Mouse (Mus musculus): ENCODE measurements around the gene Fez1.

Fez1 gene

DNA sequence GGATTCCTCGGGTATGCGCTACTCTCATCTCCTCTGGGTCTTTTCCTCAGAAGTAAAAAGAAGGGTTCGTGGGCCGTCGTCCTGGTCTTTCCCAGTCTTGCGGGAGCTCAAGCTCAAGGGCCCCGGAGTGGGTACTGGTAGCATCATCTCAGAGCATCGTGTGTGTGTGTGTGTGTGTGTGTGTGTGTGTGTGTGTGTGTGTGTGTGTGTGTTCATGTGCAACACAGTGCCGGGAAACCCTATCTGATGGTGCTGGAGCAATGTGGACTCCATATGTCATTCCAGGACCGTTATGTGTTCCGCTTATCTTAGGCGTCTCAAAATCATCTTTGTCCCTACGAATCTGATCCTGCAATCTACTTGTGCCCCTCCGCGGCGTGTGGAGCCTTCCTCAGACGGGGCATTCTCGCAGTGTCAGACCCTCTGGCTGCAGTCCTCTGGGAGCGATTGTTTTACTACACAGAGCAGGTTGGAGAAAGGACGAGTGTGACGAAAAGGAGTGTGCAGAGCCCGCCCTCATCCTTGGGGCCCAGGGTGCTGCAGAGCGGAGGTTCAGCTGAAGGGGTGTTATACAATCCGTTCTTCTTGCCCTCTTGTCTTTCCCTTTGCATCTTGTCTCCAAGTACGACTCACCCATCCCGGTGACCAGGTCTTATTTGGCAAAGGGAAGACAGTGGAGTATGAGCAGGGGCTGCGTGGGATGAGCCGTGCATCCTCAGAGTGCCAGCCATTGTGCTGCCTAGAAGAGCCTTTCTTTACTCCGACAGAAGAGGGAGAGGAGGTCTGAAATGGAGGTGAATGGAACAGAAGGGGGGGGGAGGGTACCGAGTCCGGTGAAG, 11.6 kb downstream of the Fez1 start:
- peak; percentile 30 to 43 for DNase-seq (ENCODE audit: low spot score in 2 of 2)

DNA sequence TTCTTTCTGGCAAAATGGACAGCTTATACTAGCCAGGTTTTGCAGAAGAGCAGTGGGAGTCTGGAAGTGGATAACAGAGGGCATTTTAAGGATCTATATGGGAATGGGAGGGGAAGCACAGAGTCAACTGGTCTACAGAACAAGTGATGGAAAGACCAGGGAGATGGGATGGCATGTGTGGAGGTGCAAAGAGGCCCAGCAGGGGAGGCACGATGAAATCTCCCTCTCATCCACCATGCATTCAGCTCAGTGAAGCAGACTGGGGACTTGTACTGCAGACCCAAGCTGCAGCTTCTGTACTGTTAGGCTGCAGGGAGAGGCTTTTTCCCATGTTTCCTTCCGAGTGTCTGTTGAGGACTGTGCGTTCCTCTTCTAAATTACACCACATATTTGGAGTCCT, 12.2 kb downstream of the Fez1 start:
- no peak for DNase-seq (ENCODE audit: low spot score in 2 of 2)

DNA sequence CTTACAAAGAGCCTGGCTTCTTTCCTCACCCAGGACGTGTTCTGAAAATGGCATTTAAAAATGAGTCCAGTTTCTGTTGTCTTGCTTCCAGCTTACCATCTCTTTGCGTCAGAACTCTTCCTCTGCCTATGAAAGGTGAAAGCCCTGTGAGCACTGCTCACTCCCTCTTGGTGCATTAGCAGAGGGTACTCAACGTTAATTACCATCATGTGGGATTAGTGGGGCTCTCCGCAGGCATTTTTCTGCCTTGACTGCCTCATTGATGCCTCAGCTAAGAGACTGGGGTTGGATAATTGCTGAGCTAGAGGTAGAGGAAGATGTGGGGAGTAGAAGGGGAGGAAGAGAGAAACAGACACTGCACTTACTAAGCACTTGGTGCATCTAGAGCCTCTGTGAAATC, 24.7 kb downstream of the Fez1 start:
- no peak for DNase-seq (ENCODE audit: low spot score in 2 of 2)

DNA sequence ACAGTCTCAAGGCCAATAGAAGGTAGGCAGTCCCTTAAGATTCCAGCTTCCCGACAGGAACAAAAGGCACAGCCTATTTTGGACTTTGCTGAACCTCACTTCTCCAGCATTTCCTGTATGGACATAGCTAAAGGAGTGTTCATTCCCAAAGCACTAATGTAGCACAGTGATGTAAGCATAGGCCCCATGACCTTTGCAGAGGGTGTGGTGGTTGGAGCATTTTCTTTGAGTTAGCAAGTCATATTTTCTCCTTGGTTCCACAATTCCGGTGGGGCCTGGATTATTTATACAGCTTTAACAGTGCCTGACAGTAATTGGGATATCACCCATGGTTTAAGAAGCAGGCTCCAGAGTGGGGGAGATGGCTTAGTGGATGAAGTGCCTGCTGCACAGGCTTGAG, 27.0 kb downstream of the Fez1 start:
- no peak for DNase-seq (ENCODE audit: low spot score in 2 of 2)

DNA sequence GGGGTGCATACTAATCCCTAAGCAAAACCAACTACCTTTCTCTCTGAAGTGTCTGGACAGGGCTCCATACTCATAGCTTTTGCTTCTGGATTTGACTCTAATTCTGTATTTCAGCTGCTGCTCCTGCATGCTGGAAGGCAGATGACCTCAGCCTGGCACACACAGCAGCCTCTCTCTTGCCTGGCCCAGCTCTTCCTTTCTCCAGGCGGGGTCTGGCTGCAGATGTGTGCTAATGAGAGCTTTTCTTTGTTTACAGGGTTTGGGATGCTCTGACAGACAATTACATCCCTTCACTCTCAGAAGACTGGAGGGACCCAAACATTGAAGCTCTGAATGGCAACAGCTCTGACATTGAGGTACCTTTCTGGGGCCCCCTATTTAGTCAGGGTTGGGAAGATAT, 28.4 kb downstream of the Fez1 start:
- DNase-seq (ENCODE audit: low spot score in 2 of 2), result peak in 1 of 2 experiments; percentile 32

DNA sequence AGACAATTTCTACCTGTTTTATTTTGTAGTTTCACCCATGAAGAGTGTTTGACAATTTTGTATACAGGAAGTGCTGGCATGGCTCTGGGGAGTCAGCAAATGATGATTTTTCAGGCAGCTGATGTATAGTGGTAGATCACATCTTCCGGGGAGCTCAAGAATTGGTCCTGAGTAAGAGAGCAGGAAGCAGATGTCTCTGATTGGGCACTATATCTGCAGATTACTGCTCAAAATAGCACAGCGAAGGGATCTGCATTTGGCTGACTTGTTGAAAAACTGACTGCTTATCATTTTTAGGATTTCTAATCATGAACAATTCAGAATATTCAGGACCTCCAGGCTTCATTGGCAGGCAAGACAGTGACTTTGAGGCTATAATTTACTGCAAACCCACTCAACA, 30.5 kb downstream of the Fez1 start:
- no peak for DNase-seq (ENCODE audit: low spot score in 2 of 2)

DNA sequence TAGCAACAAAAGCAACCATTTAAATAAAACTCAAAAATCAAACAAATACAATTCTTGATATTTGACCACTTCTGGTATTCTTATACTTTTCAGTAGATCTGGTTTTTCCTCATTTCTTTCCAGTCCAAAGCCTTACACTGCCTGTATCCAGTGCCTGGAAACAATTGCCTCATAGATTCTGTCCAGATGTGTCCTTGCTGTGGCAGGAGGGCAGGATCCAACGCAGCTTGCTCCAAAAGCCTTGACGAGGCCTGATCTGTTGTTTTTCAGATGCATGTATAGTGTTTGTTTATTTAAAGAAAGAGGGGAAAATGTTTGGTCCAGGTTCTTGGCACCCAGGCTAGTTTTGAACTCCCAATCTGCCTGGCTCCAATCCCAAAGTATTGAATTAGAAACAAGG, 34.7 kb downstream of the Fez1 start:
- DNase-seq (ENCODE audit: low spot score in 2 of 2), result no peak

DNA sequence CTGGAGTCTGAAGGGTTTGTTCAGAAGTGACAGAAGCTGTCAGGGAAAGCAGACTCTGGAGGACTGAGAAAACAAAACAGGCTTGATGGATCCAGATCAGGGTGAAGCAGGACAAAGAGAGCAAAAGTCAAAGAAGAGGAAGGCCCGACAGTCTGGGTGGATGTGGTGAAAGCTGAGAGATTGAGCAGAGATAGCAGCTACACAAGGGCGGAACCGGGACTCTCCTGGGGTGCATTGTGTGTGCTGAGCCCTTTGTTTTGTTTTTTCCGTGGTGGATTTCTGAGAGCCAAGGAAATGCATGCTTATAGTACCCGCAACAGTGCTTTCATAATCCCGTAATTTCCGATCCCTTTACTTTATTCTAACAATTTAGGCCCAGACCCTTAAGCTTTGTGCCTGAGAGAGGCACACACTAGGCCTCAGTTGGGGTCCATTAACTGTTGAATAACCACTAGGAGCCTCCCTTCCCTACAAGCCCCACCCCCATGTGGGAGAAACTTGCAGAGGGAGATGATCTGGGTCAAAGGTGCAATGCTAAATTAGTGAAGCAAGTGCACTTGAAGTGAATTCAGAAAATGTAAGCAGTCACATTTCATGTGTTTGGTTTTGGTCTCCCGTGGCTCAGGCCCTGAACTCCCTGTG, 35.9 kb downstream of the Fez1 start:
- no peak for DNase-seq (ENCODE audit: low spot score in 2 of 2)

DNA sequence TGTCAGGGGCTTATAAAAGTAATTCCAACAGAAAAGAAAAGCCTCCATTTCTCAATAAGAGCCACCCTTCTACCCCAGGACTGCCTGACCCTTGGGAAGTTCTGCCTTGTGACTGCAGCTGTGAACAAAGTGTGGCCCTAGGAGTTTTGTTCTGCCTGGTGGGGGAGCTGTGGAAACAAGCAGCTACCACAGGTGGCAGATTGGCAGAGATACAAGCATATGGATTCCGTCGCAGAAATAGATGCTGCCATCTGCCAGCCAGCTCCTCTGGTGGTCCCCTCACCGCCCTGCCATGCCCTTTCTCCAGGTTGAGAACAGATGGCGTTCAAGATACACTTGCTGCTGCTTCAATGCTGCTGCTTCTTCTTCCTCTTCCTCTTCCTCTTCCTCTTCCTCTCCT, 37.0 kb downstream of the Fez1 start:
- DNase-seq (ENCODE audit: low spot score in 2 of 2), result no peak

DNA sequence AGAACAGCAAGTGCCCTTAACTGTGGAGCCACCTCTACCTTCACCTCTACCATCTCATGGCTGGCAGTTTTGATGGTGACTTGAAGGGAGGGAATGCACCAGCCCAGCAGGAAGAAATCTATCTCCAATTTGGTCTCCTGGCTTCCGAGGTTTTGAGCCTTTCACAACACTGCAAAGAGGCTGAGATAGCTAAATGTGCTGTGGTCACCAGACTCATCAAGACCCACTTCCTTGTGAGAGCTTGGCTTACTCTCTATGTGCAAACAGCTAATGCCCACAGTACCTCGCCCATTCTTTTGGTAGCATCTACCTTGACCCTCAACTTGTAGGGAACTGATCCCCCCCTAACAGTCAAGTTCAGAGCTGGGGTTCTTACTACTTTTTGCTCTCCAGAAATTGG, 40.9 kb downstream of the Fez1 start:
- no peak for DNase-seq (ENCODE audit: low spot score in 2 of 2)

DNA sequence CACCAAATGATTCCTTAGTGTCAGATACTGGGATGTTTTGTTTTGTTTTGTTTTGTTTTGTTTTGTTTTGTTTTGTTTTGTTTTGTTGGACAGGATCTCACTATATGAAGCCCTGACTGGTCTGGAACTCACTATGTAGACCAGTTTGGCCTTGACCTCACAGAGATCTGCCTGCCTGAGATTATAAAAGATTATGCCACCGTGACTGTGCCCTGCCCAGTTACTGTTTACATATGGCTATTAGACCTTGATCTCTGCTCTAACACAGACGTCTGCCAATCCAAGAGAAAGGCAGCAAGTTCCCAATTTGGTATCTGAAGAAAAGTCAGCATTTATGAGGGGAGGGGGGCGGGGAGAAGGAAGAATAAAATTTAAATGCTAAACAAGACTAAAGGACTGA, 42.0 kb downstream of the Fez1 start:
- no peak for DNase-seq (ENCODE audit: low spot score in 2 of 2)

DNA sequence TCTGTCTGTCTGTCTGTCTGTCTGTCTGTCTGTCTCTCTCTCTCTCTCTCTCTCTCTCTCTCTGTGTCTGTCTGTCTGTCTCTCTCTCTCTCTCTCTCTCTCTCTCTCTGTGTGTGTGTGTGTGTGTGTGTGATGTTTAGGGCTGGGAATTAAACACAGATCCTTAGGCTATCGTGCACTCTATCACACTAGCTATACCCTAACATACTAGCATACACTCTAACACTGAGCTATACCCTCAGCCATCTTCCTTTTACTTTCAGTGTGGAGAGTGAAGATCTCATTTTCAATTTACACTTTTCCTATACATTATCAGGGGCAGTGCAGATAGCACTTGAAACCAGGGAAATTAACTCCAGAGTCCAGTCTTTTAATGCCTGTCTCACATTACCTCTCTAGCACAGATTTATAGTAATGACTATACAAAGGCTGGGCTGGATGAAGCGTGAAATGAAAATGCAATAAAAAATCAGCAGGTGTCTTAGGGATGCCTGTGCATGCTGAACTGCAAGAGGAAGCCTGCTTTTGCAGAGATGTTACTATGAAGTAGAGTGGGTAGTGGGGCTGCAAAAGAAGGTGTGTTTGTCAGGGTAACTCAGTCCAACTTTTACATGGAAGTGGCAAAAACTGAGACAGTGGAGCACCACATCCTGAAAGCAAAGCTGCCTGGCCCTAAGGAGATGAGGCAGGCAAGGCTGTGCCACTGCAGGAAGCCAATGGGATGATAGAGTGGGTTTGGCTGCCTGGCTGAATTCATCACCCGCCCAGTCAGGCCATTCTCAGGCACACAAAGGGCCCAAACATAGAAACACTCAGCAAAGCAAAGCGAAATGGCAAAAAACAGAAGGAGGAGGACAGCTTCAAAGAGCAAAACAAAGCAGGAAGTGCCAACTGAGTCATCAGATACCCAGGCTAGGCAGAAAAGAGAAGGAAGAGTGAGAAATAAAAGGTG, 43.5 kb downstream of the Fez1 start:
- no peak for DNase-seq (ENCODE audit: low spot score in 2 of 2)

DNA sequence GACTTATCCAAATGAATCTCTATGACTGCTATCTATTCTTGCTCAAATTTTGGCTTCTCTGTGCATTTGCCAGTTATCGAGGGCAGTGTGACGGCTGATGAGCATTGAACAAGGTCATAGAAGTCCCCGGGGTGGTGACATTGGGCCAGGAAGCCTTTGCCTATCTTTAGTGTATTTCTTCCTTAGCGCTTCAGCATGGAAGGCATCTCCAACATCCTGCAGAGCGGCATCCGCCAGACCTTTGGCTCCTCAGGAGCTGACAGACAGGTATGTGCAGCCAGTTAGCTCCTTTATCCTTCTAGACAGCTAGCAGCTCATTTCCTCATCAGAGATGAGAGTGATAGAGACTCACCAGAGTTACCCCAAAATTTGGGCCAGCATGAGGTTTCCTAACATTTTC, 47.0 kb downstream of the Fez1 start:
- no peak for DNase-seq (ENCODE audit: low spot score in 2 of 2)

DNA sequence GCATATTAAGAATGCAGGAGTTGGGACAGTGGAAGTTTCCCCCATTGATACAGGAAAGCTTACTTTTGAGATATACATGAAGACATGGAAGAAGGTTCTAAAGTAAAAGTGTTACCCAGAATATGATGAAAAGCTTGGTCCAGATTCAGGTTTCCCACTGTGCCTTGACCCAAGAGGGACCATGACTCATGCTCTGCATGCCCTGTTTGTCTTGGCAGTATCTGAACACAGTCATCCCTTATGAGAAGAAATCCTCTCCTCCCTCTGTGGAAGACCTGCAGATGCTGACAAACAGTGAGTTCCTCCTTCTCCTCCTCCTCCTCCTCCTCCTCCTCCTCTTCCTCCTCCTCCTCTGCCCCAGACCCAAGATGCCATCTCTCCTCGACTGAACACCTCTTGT, 48.6 kb downstream of the Fez1 start:
- no peak for DNase-seq (ENCODE audit: low spot score in 2 of 2)

DNA sequence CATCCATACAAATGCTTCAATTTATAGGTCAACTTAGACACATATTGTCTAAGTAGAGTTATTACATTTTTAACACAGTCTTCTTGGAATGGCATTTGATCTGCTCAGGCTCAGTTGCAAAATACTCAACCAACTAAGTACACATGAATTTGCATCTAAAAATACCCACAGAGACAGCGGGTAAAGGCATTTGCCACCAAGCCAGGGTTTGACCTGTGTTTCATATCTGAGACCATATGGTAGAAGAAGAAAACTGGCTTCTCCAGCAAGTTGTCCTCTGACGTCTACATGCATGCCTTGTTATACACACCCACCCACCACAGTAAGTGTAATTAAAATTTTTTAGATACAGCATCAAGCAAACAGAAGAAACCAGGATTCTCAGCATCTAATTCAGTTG, 52.1 kb downstream of the Fez1 start:
- no peak for DNase-seq (ENCODE audit: low spot score in 2 of 2)

DNA sequence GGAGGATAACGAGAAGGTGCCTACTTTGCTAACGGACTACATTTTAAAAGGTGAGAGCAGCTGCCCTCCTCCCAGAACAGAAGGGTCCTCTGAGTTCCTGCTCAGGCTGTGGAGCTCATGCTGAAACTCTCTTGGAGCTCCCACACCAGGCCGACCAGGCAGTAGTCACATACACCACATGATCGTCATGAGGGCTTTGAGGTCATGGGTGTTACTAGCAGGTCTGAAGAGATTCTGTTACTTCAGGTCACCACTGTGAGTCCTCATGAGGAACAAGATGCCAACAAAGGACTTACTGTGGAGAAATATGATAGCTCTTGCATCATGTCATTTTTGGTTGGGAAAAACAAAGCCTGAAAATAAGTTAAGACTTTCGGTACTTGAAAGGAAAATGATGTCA, 54.6 kb downstream of the Fez1 start:
- no peak for DNase-seq (ENCODE audit: low spot score in 2 of 2)

DNA sequence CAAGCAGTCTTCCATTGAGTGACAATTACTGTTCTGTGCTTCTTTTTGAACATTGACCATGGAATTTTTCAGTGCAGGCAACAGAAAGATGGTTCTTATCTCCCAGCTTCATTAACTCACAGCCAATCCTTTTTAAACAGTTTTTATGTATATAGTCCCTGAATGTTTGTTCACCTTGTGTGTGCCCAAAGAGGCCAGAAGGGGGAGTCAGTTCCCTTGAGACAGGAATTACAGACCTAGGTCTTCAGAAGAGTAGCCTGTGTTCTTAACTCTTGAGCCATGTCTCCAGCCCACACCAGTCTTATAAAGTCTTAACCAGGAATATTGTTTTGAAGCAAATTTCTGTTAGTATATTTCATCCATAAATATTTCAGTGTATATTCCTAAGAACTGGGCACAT, 55.1 kb downstream of the Fez1 start:
- DNase-seq (ENCODE audit: low spot score in 2 of 2), result no peak

DNA sequence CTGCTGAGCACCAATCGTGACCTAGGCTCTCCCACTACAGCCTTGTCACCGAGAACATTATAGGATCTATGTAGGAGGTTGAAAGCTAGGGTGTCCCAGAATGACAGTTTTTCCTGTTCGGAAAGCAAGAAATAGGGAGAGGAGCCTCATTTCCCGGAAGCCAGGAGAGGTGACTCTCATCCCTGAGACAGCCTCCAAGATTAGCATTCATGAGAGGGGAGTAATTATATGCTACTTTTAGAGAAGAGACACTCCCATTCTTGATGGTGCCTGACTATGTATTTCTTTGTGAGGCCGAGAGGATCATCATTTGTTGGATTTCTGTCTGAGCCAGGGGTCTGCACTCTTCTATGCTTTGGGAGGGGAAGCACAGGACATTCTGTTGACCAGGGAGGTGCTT, 60.0 kb downstream of the Fez1 start:
- DNase-seq (ENCODE audit: low spot score in 2 of 2), result no peak

DNA sequence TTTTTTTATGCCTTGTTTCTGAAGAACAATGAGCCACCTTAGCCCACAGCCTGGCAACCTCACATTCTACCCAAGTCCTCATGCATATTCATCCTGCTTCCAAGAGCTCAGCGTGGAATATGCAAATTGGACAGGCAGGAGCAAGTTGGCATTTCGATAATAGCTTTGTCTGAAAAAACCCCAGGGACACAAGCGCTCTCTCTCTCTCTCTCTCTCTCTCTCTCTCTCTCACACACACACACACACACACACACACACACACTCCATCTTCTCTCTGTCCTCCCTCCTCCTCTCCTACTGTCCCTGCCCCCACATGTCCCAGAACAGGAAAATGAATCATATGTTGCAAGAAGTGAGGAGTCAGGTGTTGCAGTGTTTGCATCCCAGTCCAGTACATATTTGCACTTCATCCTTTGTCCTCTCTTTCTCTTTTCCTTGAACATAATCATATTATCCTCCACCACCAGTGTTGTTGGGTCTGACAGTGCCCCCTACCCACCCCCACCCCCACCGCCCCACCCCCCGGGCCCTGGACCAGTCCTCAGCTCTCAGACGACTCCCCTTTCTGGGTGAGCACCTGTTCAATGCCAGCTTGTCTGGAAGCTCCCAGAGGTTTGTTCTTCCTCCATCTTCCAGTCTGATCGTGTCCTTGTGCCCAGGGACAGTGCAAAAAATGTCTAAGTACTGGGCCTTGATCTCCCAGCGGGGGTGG, 60.5 kb downstream of the Fez1 start:
- DNase-seq (ENCODE audit: low spot score in 2 of 2), result peak; percentile 44 to 56

DNA sequence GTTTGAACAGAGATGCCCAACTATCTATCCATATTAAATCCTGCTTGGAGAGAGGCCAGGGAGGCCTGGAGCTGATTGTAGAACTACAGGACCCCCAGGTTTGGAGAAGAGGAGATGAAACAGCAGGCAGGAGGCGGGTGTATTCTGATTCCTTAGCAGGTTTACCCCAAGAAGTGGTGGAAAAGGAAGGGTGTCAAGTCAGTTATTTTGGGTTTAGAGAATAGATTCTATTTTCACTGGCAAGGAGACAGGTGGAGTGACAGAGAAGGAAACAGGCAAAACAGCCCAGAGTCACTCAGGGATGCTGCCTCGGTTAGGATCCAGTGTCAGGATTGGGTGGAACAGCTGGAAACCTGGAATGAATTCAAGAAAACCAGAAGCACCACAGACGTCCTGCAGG, 61.9 kb downstream of the Fez1 start:
- no peak for DNase-seq (ENCODE audit: low spot score in 2 of 2)

DNA sequence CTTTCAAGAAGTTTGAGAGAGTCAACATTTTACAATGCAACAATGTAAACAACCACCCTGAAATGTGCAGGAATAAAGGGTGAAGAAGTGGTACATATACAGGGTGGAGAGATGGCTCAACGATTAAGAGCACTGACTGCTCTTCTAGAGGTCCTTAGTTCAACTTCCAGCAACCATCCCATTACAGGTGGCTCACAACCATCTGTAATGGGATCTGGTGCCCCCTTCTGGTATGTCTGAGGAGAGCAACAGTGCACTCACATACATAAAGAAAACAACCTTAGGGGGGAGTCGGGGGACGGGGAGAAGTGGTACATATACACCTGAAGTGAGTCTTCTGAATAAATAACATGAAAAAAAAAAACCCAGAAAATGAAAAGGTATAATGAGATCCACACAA, 63.6 kb downstream of the Fez1 start:
- DNase-seq (ENCODE audit: low spot score in 2 of 2), result no peak

DNA sequence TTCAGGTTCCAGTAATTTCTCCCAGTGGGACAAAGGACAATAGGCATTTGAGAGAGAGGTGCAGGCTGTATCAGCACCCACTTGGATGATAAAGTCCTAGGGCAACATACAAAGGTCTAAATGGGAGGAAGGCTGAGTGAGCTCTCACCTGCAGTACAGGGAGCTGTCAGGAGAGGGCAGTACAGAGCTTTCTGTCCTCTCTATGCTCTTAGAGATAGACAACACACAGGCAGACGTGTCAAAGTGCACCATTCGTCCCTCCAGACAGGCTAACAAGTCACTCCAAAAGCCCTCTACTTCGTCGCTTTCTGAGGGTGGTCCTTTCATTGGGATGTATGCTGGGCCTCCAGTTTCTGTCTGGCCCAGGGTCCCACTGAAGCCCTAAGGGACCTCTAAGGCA, 68.9 kb downstream of the Fez1 start:
- DNase-seq (ENCODE audit: low spot score in 2 of 2), result no peak

All from frontal cortex, postnatal 10 days (tissue).